Mouse (Mus musculus): ENCODE data around the gene Zfyve28. TPM values are rescaled to one million over a fixed set of nuclear protein-coding genes. Genes with fewer than 3 reads are reported as not detected.

Gene Zfyve28
- 4.5 and 5.2 TPM in 2 replicates for polyA plus RNA-seq (2016; fragmentation: Nextera tagmentation; extraction: Ambion mirVana)

GRCm38 (mm10) chr5:34288154-34288716 is at the start of gene Zfyve28, which contains the start of gene Cfap99:
Gene Zfyve28, minus strand, starts transcription at chr5:34288449.
Gene Cfap99, plus strand, starts transcription at chr5:34288600.
- peaks cover 23% of the 10 kb centered on the region for H3K4me1 ChIP-seq
- under 1% methylated on average over 83 of the region's 83 CpGs for WGBS
- H3K27ac ChIP-seq: no peak within 1 kb of the TSS
- no peaks in the 10 kb centered on the region for H3K9me3 ChIP-seq
- H3K4me3 ChIP-seq: peak within 1 kb of the TSS; percentile 67
- no peaks in the 10 kb centered on the region for H3K36me3 ChIP-seq
- peak; percentile 97 for ATAC-seq (ENCODE audit: low FRiP score, low read depth)
- peak within 1 kb of the TSS; percentile 67 for H3K9ac ChIP-seq
- peak within 1 kb of the TSS; percentile 95 for H3K4me2 ChIP-seq (replicated peaks)
- peaks cover 38% of the 10 kb centered on the region for H3K27me3 ChIP-seq (replicated peaks)

- peaks cover 18% of the 10 kb centered on the region for H3K4me1 ChIP-seq
- peak overlapping the region; percentile 99 for H3K4me3 ChIP-seq
- H3K27me3 ChIP-seq (replicated peaks): no peaks in the 10 kb centered on the region
- peak overlapping the region; percentile 90 for H3K4me2 ChIP-seq (replicated peaks)
- peaks cover 5% of the 10 kb centered on the region; the same call in 1 of the 2 replicates for H3K36me3 ChIP-seq
- H3K9me3 ChIP-seq: no peaks in the 10 kb centered on the region
- under 1% methylated on average over 42 of the region's 42 CpGs for WGBS
- peak; percentile 60; the same call in 1 of the 2 replicates for ATAC-seq (ENCODE audit: low FRiP score, low read depth)
- peak overlapping the region; percentile 98 for H3K9ac ChIP-seq
- peak overlapping the region; percentile 89 for H3K27ac ChIP-seq
Observed at GRCm38 (mm10) chr5:34336775-34337450, 48.7 kb upstream of the Zfyve28 start.

- peaks cover 5% of the 10 kb centered on the region; the same call in 1 of the 2 replicates for H3K36me3 ChIP-seq
- peak within 1 kb of the TSS; percentile 99 for H3K4me3 ChIP-seq
- peak within 1 kb of the TSS; percentile 89 for H3K27ac ChIP-seq
- H3K9ac ChIP-seq: peak within 1 kb of the TSS; percentile 98
- no peaks in the 10 kb centered on the region for H3K27me3 ChIP-seq (replicated peaks)
- H3K9me3 ChIP-seq: no peaks in the 10 kb centered on the region
- peaks cover 18% of the 10 kb centered on the region for H3K4me1 ChIP-seq
- ATAC-seq (ENCODE audit: low FRiP score, low read depth): peak; percentile 98
- under 1% methylated on average over 67 of the region's 67 CpGs for WGBS
- peak within 1 kb of the TSS; percentile 90 for H3K4me2 ChIP-seq (replicated peaks)
Observed at GRCm38 (mm10) chr5:34336097-34336774, 48.0 kb upstream of the Zfyve28 start, which contains the start of gene Rnf4. Gene Rnf4, plus strand, starts transcription at chr5:34336289.

GRCm38 (mm10) chr5:34335539-34336096 is 47.4 kb upstream of the Zfyve28 start:
- Histone ChIP-seq H3K36me3 (peaks cover 5% of the 10 kb centered on the region; the same call in 1 of the 2 replicates), H3K9me3 (no peaks in the 10 kb centered on the region), H3K4me1 (peaks cover 18% of the 10 kb centered on the region), H3K27ac (peak overlapping the region; percentile 44; the same call in 1 of the 2 replicates), H3K27me3 (replicated peaks) (no peaks in the 10 kb centered on the region), H3K4me3 (peak overlapping the region; percentile 99), H3K4me2 (replicated peaks) (peak overlapping the region; percentile 85), H3K9ac (peak overlapping the region; percentile 94)
- peak; percentile 63 for ATAC-seq (ENCODE audit: low FRiP score, low read depth)
- 3% methylated on average over 21 of the region's 21 CpGs for WGBS

- Histone ChIP-seq H3K9me3 (no peaks in the 10 kb centered on the region), H3K4me3 (no peak overlapping the region), H3K4me2 (replicated peaks) (no peak overlapping the region), H3K4me1 (peaks cover 18% of the 10 kb centered on the region), H3K36me3 (peaks cover 5% of the 10 kb centered on the region; the same call in 1 of the 2 replicates), H3K27ac (no peak overlapping the region), H3K27me3 (replicated peaks) (no peaks in the 10 kb centered on the region), H3K9ac (no peak overlapping the region)
- 86% methylated on average over 1 of the region's 1 CpGs for whole genome bisulfite sequencing
- no peak for ATAC-seq (ENCODE audit: low FRiP score, low read depth)
Observed at GRCm38 (mm10) chr5:34334081-34334480, 45.8 kb upstream of the Zfyve28 start.

GRCm38 (mm10) chr5:34330136-34330535 is 41.9 kb upstream of the Zfyve28 start:
- Histone ChIP-seq H3K9me3 (no peaks in the 10 kb centered on the region), H3K36me3 (no peaks in the 10 kb centered on the region), H3K27ac (no peak overlapping the region), H3K4me3 (no peak overlapping the region), H3K27me3 (replicated peaks) (no peaks in the 10 kb centered on the region), H3K9ac (no peak overlapping the region), H3K4me1 (peaks cover 13% of the 10 kb centered on the region), H3K4me2 (replicated peaks) (no peak overlapping the region)
- 80% methylated on average over 2 of the region's 2 CpGs for WGBS
- ATAC-seq (ENCODE audit: low FRiP score, low read depth): no peak

- Histone ChIP-seq H3K27ac (no peak overlapping the region), H3K9me3 (no peaks in the 10 kb centered on the region), H3K27me3 (replicated peaks) (no peaks in the 10 kb centered on the region), H3K9ac (peak overlapping the region; percentile 56), H3K4me3 (peak overlapping the region; percentile 24), H3K4me1 (peaks cover 12% of the 10 kb centered on the region), H3K4me2 (replicated peaks) (peak overlapping the region; percentile 60), H3K36me3 (no peaks in the 10 kb centered on the region)
- 13% methylated on average over 31 of the region's 31 CpGs for WGBS
- ATAC-seq (ENCODE audit: low FRiP score, low read depth): peak; percentile 71
Observed at GRCm38 (mm10) chr5:34326875-34327576, 38.8 kb upstream of the Zfyve28 start.

- Histone ChIP-seq H3K36me3 (no peaks in the 10 kb centered on the region), H3K9ac (no peak overlapping the region)
Observed at GRCm38 (mm10) chr5:34326249-34326691, 38.0 kb upstream of the Zfyve28 start.

GRCm38 (mm10) chr5:34325286-34325685 is 37.0 kb upstream of the Zfyve28 start:
- Histone ChIP-seq H3K4me2 (replicated peaks) (no peak overlapping the region), H3K27ac (no peak overlapping the region), H3K36me3 (no peaks in the 10 kb centered on the region), H3K9ac (no peak overlapping the region), H3K9me3 (no peaks in the 10 kb centered on the region), H3K4me1 (peaks cover 12% of the 10 kb centered on the region), H3K4me3 (no peak overlapping the region), H3K27me3 (replicated peaks) (no peaks in the 10 kb centered on the region)
- ATAC-seq (ENCODE audit: low FRiP score, low read depth): no peak

More at GRCm38 (mm10) chr5:34326249-34326691, 38.0 kb upstream of the Zfyve28 start:
- no peak; the same call in 1 of the 2 replicates for ATAC-seq (ENCODE audit: low FRiP score, low read depth)
- WGBS: 42% methylated on average over 4 of the region's 4 CpGs
- peak overlapping the region; percentile 60; the same call in 1 of the 2 replicates for H3K4me2 ChIP-seq (replicated peaks)
- H3K4me1 ChIP-seq: peaks cover 12% of the 10 kb centered on the region
- no peak overlapping the region for H3K4me3 ChIP-seq
- no peak overlapping the region for H3K27ac ChIP-seq
- no peaks in the 10 kb centered on the region for H3K27me3 ChIP-seq (replicated peaks)
- no peaks in the 10 kb centered on the region for H3K9me3 ChIP-seq

- H3K9me3 ChIP-seq: no peaks in the 10 kb centered on the region
Observed at GRCm38 (mm10) chr5:34321236-34321635, 33.0 kb upstream of the Zfyve28 start.

GRCm38 (mm10) chr5:34319491-34320034 is 31.3 kb upstream of the Zfyve28 start:
- no peak overlapping the region for H3K27ac ChIP-seq
- no peaks in the 10 kb centered on the region for H3K9me3 ChIP-seq
- H3K4me3 ChIP-seq: no peak overlapping the region
- 72% methylated on average over 2 of the region's 2 CpGs for WGBS
- no peak overlapping the region for H3K9ac ChIP-seq
- H3K36me3 ChIP-seq: no peaks in the 10 kb centered on the region
- no peaks in the 10 kb centered on the region for H3K27me3 ChIP-seq (replicated peaks)
- no peaks in the 10 kb centered on the region for H3K4me1 ChIP-seq
- ATAC-seq (ENCODE audit: low FRiP score, low read depth): no peak
- no peak overlapping the region for H3K4me2 ChIP-seq (replicated peaks)

More at GRCm38 (mm10) chr5:34321236-34321635, 33.0 kb upstream of the Zfyve28 start:
- Histone ChIP-seq H3K4me1 (peaks cover 2% of the 10 kb centered on the region; the same call in 1 of the 2 replicates), H3K36me3 (no peaks in the 10 kb centered on the region), H3K27ac (no peak overlapping the region), H3K9ac (no peak overlapping the region), H3K27me3 (replicated peaks) (no peaks in the 10 kb centered on the region), H3K4me3 (no peak overlapping the region), H3K4me2 (replicated peaks) (no peak overlapping the region)
- no peak for ATAC-seq (ENCODE audit: low FRiP score, low read depth)
- 90% methylated on average over 4 of the region's 4 CpGs for WGBS
